In the genomic region with DNA sequence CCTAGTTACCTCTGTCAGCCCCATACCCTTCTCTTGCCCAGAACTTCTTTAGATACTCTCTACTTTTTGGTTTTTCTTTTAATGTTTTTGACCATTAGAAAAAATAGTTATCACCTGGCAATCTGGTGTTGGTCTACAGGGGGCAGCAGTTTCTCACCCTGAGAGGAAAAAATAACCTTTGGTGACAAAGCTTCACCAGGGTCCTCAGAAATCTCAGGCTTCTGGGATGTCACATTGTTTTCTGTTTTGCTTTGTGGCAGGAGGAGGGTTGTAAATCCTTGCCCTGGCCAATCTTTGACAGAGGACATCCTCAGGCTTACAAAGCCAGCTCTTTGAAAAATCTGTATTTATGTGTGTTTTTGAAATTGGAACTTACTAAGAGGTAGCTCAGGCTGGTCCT, we compare ENCODE assay signal across 15 mouse cellular contexts. TPM values are rescaled to one million over a fixed set of nuclear protein-coding genes. Genes with fewer than 3 reads are reported as not detected.
DNase-seq lines count a peak whose midpoint lies in the region; ATAC-seq and TF ChIP-seq lines count a peak whose summit lies in the region.
"Had no signal": no experiment of that assay in that cellular context is flagged by ENCODE, and none has a peak within 500 bp of the region (broad histone marks: within the 10 kb centered on the region; RNA-seq: fewer than 3 reads in every experiment).

No protein-coding gene starts in this region.

- TF ChIP-seq CTCF in kidney, postnatal 0 days (IDR thresholded peaks at IDR 0.05; ENCODE audit: low read depth) = peak; percentile 57
- peak; percentile 54 for TF ChIP-seq CTCF in stomach, postnatal 0 days (IDR thresholded peaks at IDR 0.05; ENCODE audit: low read depth)

- H3K9ac ChIP-seq in kidney, postnatal 0 days (ENCODE audit: low read depth, low read length) = no peak overlapping the region
- H3K9ac ChIP-seq in kidney, embryonic 14.5 days (ENCODE audit: low read depth, low read length) = no peak overlapping the region
- H3K9ac ChIP-seq in midbrain, embryonic 11.5 days (ENCODE audit: low read length) = no peak overlapping the region
- H3K9ac ChIP-seq in midbrain, embryonic 14.5 days (replicated peaks; ENCODE audit: low read length) = no peak overlapping the region
- H3K9ac ChIP-seq in stomach, postnatal 0 days (ENCODE audit: low read length) = no peak overlapping the region
- H3K9ac ChIP-seq: liver, embryonic 13.5 days; neural tube, embryonic 15.5 days had no signal

- H3K27me3 ChIP-seq in kidney, postnatal 0 days (ENCODE audit: insufficient read depth, low read length) = no peaks in the 10 kb centered on the region
- no peaks in the 10 kb centered on the region for H3K27me3 ChIP-seq in kidney, embryonic 14.5 days (ENCODE audit: control insufficient read depth, insufficient read depth, low read length)
- no peaks in the 10 kb centered on the region for H3K27me3 ChIP-seq in midbrain, embryonic 11.5 days (ENCODE audit: control insufficient read depth, insufficient read depth, low read length)
- no peaks in the 10 kb centered on the region for H3K27me3 ChIP-seq in midbrain, embryonic 14.5 days (ENCODE audit: control insufficient read depth, insufficient read depth, low read length)
- H3K27me3 ChIP-seq in stomach, postnatal 0 days (ENCODE audit: control insufficient read depth, insufficient read depth, low read length) = no peaks in the 10 kb centered on the region
- H3K27me3 ChIP-seq: liver, embryonic 13.5 days; neural tube, embryonic 15.5 days had no signal

- DNase-seq in cerebellum, postnatal 10 days = peak; percentile 21 to 25
- DNase-seq in cerebellum, adult 8-10 months = no peak
- no peak for DNase-seq in kidney, postnatal 0 days (ENCODE audit: low spot score)
- peak; percentile 72 for DNase-seq in midbrain, embryonic 11.5 days (ENCODE audit: low spot score, missing footprints)
- DNase-seq in midbrain, embryonic 14.5 days = no peak
- no peak for DNase-seq in stomach, postnatal 0 days (ENCODE audit: low spot score)
- no peak for DNase-seq in left cerebral cortex, postnatal 4 days
- DNase-seq: B cell, adult 2 months; cerebellum, adult 11-12 months; gastrocnemius, postnatal 14 days; heart, postnatal 14 days; liver, embryonic 13.5 days had no signal

- H3K9me3 ChIP-seq in kidney, postnatal 0 days (replicated peaks; ENCODE audit: low read length) = no peaks in the 10 kb centered on the region
- H3K9me3 ChIP-seq in kidney, embryonic 14.5 days (ENCODE audit: control insufficient read depth, low read length) = no peaks in the 10 kb centered on the region
- no peaks in the 10 kb centered on the region for H3K9me3 ChIP-seq in midbrain, embryonic 11.5 days (ENCODE audit: control insufficient read depth, low read length)
- H3K9me3 ChIP-seq in midbrain, embryonic 14.5 days (ENCODE audit: control insufficient read depth, low read length) = no peaks in the 10 kb centered on the region
- H3K9me3 ChIP-seq in stomach, postnatal 0 days (ENCODE audit: control insufficient read depth, low read length) = no peaks in the 10 kb centered on the region
- H3K9me3 ChIP-seq: liver, embryonic 13.5 days; neural tube, embryonic 15.5 days had no signal

- no peak overlapping the region for H3K4me3 ChIP-seq in kidney, postnatal 0 days (replicated peaks; ENCODE audit: low read depth, low read length)
- H3K4me3 ChIP-seq in kidney, embryonic 14.5 days (ENCODE audit: low read length) = no peak overlapping the region
- H3K4me3 ChIP-seq in midbrain, embryonic 11.5 days (ENCODE audit: low read depth, low read length) = no peak overlapping the region
- H3K4me3 ChIP-seq in midbrain, embryonic 14.5 days (replicated peaks; ENCODE audit: low read depth, low read length) = no peak overlapping the region
- no peak overlapping the region for H3K4me3 ChIP-seq in stomach, postnatal 0 days (ENCODE audit: low read depth, low read length)
- H3K4me3 ChIP-seq: liver, embryonic 13.5 days; neural tube, embryonic 15.5 days had no signal

- no peak overlapping the region for H3K27ac ChIP-seq in kidney, postnatal 0 days
- H3K27ac ChIP-seq in kidney, embryonic 14.5 days (ENCODE audit: low read depth, low read length) = no peak overlapping the region
- H3K27ac ChIP-seq in midbrain, embryonic 11.5 days (ENCODE audit: low read depth, low read length) = no peak overlapping the region
- no peak overlapping the region for H3K27ac ChIP-seq in midbrain, embryonic 14.5 days (replicated peaks; ENCODE audit: low read depth, low read length)
- H3K27ac ChIP-seq in stomach, postnatal 0 days (replicated peaks) = no peak overlapping the region
- H3K27ac ChIP-seq: liver, embryonic 13.5 days; neural tube, embryonic 15.5 days had no signal

- TF ChIP-seq EP300 in stomach, postnatal 0 days (optimal IDR thresholded peaks at IDR 0.05) = no peak

- intact Hi-C loops in left cerebral cortex, postnatal 4 days (cut with DNase I) = loop anchor here (10.0 kb wide), 1 partner anchor 119 kb away; no protein-coding TSS in a partner anchor

- 0 out of 2 replicates have a peak, but pooled peaks cover 2% of the 10 kb centered on the region for H3K36me3 ChIP-seq in kidney, postnatal 0 days (ENCODE audit: insufficient read depth, low read length)
- H3K36me3 ChIP-seq in kidney, embryonic 14.5 days (ENCODE audit: control insufficient read depth, insufficient read depth, low read length) = peaks cover 13% of the 10 kb centered on the region; the same call in 1 of the 2 replicates
- no peaks in the 10 kb centered on the region for H3K36me3 ChIP-seq in midbrain, embryonic 11.5 days (ENCODE audit: control insufficient read depth, insufficient read depth, low read length)
- H3K36me3 ChIP-seq in midbrain, embryonic 14.5 days (ENCODE audit: control insufficient read depth, insufficient read depth, low read length) = peaks cover 9% of the 10 kb centered on the region; the same call in 1 of the 2 replicates
- H3K36me3 ChIP-seq in stomach, postnatal 0 days (ENCODE audit: control insufficient read depth, insufficient read depth, low read length) = no peaks in the 10 kb centered on the region

- no peaks in the 10 kb centered on the region for H3K4me1 ChIP-seq in kidney, postnatal 0 days (replicated peaks; ENCODE audit: insufficient read depth, low read length)
- H3K4me1 ChIP-seq in kidney, embryonic 14.5 days (ENCODE audit: control insufficient read depth, insufficient read depth, low read length) = no peaks in the 10 kb centered on the region
- no peaks in the 10 kb centered on the region for H3K4me1 ChIP-seq in midbrain, embryonic 11.5 days (ENCODE audit: control insufficient read depth, insufficient read depth, low read length)
- H3K4me1 ChIP-seq in midbrain, embryonic 14.5 days (ENCODE audit: control insufficient read depth, insufficient read depth, low read length) = no peaks in the 10 kb centered on the region
- H3K4me1 ChIP-seq in stomach, postnatal 0 days (replicated peaks; ENCODE audit: control insufficient read depth, insufficient read depth) = no peaks in the 10 kb centered on the region
- H3K4me1 ChIP-seq: liver, embryonic 13.5 days; neural tube, embryonic 15.5 days had no signal

- no peak for ATAC-seq in kidney, postnatal 0 days (replicated peaks; ENCODE audit: low FRiP score, low read depth)
- no peak for ATAC-seq in kidney, embryonic 14.5 days (ENCODE audit: low FRiP score, low TSS enrichment)
- no peak for ATAC-seq in midbrain, embryonic 11.5 days (ENCODE audit: low FRiP score)
- ATAC-seq in midbrain, embryonic 14.5 days (ENCODE audit: low FRiP score, low TSS enrichment) = no peak
- ATAC-seq in stomach, postnatal 0 days (ENCODE audit: low FRiP score, low TSS enrichment) = no peak
- ATAC-seq: forebrain, embryonic 16.5 days had no signal

- H3K4me2 ChIP-seq in kidney, postnatal 0 days (ENCODE audit: low read length) = no peak overlapping the region
- no peak overlapping the region for H3K4me2 ChIP-seq in kidney, embryonic 14.5 days (replicated peaks; ENCODE audit: low read depth, low read length)
- no peak overlapping the region for H3K4me2 ChIP-seq in midbrain, embryonic 11.5 days
- H3K4me2 ChIP-seq in midbrain, embryonic 14.5 days (ENCODE audit: low read length) = no peak overlapping the region
- no peak overlapping the region for H3K4me2 ChIP-seq in stomach, postnatal 0 days (replicated peaks; ENCODE audit: low read depth)
- H3K4me2 ChIP-seq: liver, embryonic 13.5 days; neural tube, embryonic 15.5 days had no signal

RNA-seq across cellular contexts. Expression of a gene that starts 57.9 kb away (rescaled TPM):
- 32.4 and 35.9 TPM in 2 replicates for polyA plus RNA-seq in kidney, postnatal 0 days (2015; fragmentation: Nextera tagmentation; extraction: Ambion mirVana)
- 30.1 and 43.4 TPM in 2 replicates for polyA plus RNA-seq in kidney, embryonic 14.5 days (2014; fragmentation: Nextera tagmentation; extraction: Ambion mirVana)
- 62.5 and 66.3 TPM in 2 replicates for polyA plus RNA-seq in midbrain, embryonic 11.5 days (2014; fragmentation: Nextera tagmentation; extraction: Ambion mirVana)
- polyA plus RNA-seq in midbrain, embryonic 14.5 days (2014; fragmentation: Nextera tagmentation; extraction: Ambion mirVana) = 35.4 and 38.5 TPM in 2 replicates
- polyA plus RNA-seq in stomach, postnatal 0 days (2015; fragmentation: Nextera tagmentation; extraction: Ambion mirVana) = 18.2 and 19.3 TPM in 2 replicates
- 10 to 100 TPM; 39.1 to 43.5 TPM for total RNA-seq in left cerebral cortex, postnatal 4 days (2021)

RNA-seq across cellular contexts. Expression of a gene that starts 57.9 kb away (rescaled TPM):
- polyA plus RNA-seq in kidney, postnatal 0 days (2015; fragmentation: Nextera tagmentation; extraction: Ambion mirVana) = 131 and 136 TPM in 2 replicates
- polyA plus RNA-seq in kidney, embryonic 14.5 days (2014; fragmentation: Nextera tagmentation; extraction: Ambion mirVana) = 134 and 165 TPM in 2 replicates
- 163 and 179 TPM in 2 replicates for polyA plus RNA-seq in midbrain, embryonic 11.5 days (2014; fragmentation: Nextera tagmentation; extraction: Ambion mirVana)
- 148 and 157 TPM in 2 replicates for polyA plus RNA-seq in midbrain, embryonic 14.5 days (2014; fragmentation: Nextera tagmentation; extraction: Ambion mirVana)
- polyA plus RNA-seq in stomach, postnatal 0 days (2015; fragmentation: Nextera tagmentation; extraction: Ambion mirVana) = 86.8 and 90.7 TPM in 2 replicates
- 10 to 100 TPM; 81.9 to 85.9 TPM for total RNA-seq in left cerebral cortex, postnatal 4 days (2021)

Comparison
In these comparisons a context has a peak if more than half of its experiments do, and no peak if none do; other contexts are left out.
1. DNase-seq: peak in cerebellum, postnatal 10 days (2 of 2) and midbrain, embryonic 11.5 days (single experiment); none in cerebellum, adult 8-10 months (single experiment), kidney, postnatal 0 days (single experiment), midbrain, embryonic 14.5 days (single experiment), stomach, postnatal 0 days (single experiment) and left cerebral cortex, postnatal 4 days (single experiment).